Comparison of ENCODE assay signal across 26 mouse cellular contexts in the genomic region with DNA sequence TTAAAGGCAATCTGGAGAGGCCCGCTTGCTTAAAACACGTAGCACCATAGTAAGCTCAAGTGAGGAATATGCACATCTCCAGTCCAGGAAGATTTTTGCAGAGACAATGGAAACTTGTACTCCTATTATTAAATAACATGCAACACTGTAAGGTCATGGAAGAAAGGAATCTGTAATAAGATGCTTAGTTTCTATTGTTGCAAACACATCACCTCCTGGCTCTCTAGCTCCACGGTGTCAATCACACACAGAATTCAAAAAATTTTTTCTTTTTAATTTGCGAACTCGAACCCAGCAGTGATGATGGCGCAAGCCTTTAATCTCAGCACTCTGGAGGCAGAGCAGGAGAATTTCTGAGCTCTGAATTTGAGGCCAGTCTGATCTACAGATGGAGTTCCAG. TPM values are rescaled to one million over a fixed set of nuclear protein-coding genes. Genes with fewer than 3 reads are reported as not detected.
"Had no signal": no experiment of that assay in that cellular context is flagged by ENCODE, and none has a peak within 500 bp of the region (broad histone marks: within the 10 kb centered on the region; RNA-seq: fewer than 3 reads in every experiment).

No protein-coding gene starts in this region.

- ATAC-seq: liver, embryonic 12.5 days; liver, postnatal 0 days; midbrain, embryonic 15.5 days had no signal

- H3K4me3 ChIP-seq: liver, embryonic 12.5 days; liver, embryonic 13.5 days; liver, embryonic 15.5 days; lung, embryonic 15.5 days; megakaryocyte, embryonic 14.5 days; midbrain, embryonic 15.5 days; myocyte; neural tube, embryonic 12.5 days had no signal

- H3K36me3 ChIP-seq: limb, embryonic 10.5 days; limb, embryonic 12.5 days; limb, embryonic 13.5 days; limb, embryonic 15.5 days; liver, embryonic 12.5 days; liver, embryonic 13.5 days; liver, embryonic 15.5 days; lung, embryonic 15.5 days; midbrain, embryonic 12.5 days; midbrain, embryonic 13.5 days; midbrain, embryonic 15.5 days; neural tube, embryonic 12.5 days had no signal

- H3K9me3 ChIP-seq: limb, embryonic 10.5 days; limb, embryonic 12.5 days; limb, embryonic 13.5 days; limb, embryonic 15.5 days; liver, embryonic 12.5 days; liver, embryonic 13.5 days; liver, embryonic 15.5 days; lung, embryonic 15.5 days; megakaryocyte, embryonic 14.5 days; midbrain, embryonic 12.5 days; midbrain, embryonic 13.5 days; midbrain, embryonic 15.5 days; neural tube, embryonic 12.5 days had no signal

- H3K27me3 ChIP-seq: limb, embryonic 15.5 days; lung, embryonic 15.5 days had no signal

- H3K9ac ChIP-seq: limb, embryonic 12.5 days; limb, embryonic 15.5 days; liver, embryonic 12.5 days; liver, embryonic 13.5 days; liver, embryonic 14.5 days; liver, embryonic 15.5 days; liver, postnatal 0 days; lung, embryonic 14.5 days; lung, embryonic 15.5 days; midbrain, embryonic 12.5 days; midbrain, embryonic 15.5 days; neural tube, embryonic 12.5 days had no signal

- H3K27ac ChIP-seq: limb, embryonic 13.5 days; limb, embryonic 15.5 days; liver, embryonic 12.5 days; liver, embryonic 13.5 days; liver, embryonic 14.5 days; liver, embryonic 15.5 days; lung, embryonic 15.5 days; macrophage; midbrain, embryonic 12.5 days; midbrain, embryonic 13.5 days; midbrain, embryonic 15.5 days; neural tube, embryonic 12.5 days had no signal

- H3K4me2 ChIP-seq: liver, embryonic 13.5 days; liver, embryonic 15.5 days had no signal

- DNase-seq: left cerebral cortex, postnatal 4 days; liver; liver, embryonic 13.5 days; liver, postnatal 0 days; lung, adult 18-20 months; lung, adult 2 months; lung, embryonic 14.5 days; lung, postnatal 10 days; lung, postnatal 14 days; lung, postnatal 36 days; lung, postnatal 4 days had no signal

RNA-seq across cellular contexts. Expression of a gene that starts 57.4 kb away (rescaled TPM):
- polyA plus RNA-seq: macrophage had no signal
